Mouse (Mus musculus) cerebellum, adult 2 months (tissue): ENCODE results near the gene Tmem141.

Experiments
- CTCF ChIP-seq: fragments of 200-500 bp; IDR thresholded peaks from 2 replicates; pipeline ENCODE4 v1.5.1; 2011; ENCODE audit warnings: low read depth, mild to moderate bottlenecking, control low read depth, low read length, moderate library complexity, borderline replicate concordance; ENCODE audit not compliant: insufficient read depth
- POLR2A ChIP-seq: fragments of 200-500 bp; IDR thresholded peaks from 2 replicates; pipeline ENCODE4 v1.6.1; 2011; ENCODE audit warnings: low read length, control low read depth, borderline replicate concordance; ENCODE audit not compliant: insufficient read depth

GRCm38 (mm10) chr2:25607761-25608622 is 13.8 kb downstream of the Tmem141 start, which contains the start of gene Rabl6:
- TF ChIP-seq POLR2A (peak; percentile 74; the same call in 1 of the 2 replicates), CTCF (no peak)
